Mouse (Mus musculus) adrenal gland, adult 2 months (tissue): ENCODE measurements at regions not wholly inside any gene's neighbourhood (a gene's known extent, or its start where the extent isn't known, plus 50 kb on each side); places are given as distances from the start of the nearest gene placed in this dataset.
A peak's percentile ranks its signal among the peaks of the same experiment; 100 is the strongest.

ENCODE experiments used
- DNase-seq: peaks from one replicate; pipeline ENCODE4 v3.0.0; 2021

DNA sequence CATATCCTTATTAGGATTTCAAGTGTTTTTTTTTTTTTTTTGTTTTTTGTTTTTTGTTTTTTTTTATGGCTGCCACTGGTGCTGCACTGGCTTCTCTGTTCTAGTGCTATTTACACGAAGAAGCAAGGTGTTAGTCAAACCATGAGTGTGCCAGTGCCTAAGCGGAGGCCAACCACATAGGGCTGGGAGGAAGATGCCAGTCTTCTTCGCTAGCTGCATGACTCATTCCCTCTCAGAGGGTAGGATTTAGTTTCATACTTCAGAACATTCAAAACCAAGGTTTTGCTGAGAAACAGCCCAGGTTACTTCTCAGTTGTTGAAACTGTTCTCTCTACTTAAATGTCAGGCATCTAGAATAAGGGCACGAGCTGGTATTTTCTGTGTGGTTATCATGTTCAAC is 72.6 kb downstream of the Icos start:
- DNase-seq, result peak; percentile 2

DNA sequence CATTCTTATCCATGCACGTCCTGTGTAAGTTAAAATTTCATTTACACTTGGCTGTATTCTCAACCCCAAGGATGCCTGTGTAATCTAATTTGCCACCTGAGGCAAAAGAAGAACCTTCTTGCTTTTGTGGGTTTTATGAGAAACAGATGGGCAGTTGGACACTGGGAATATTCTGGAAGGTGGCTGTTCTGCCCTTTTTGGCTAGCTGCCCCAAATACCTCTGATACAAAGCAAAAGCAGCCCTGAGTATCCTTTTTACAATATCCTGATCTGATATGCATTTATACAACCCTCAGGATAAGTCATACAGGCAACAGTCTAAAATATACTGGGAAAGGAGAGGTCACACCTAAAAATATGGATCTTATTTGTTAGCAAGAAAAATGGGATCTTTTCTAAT is 75.9 kb downstream of the Icos start:
- DNase-seq, result no peak

DNA sequence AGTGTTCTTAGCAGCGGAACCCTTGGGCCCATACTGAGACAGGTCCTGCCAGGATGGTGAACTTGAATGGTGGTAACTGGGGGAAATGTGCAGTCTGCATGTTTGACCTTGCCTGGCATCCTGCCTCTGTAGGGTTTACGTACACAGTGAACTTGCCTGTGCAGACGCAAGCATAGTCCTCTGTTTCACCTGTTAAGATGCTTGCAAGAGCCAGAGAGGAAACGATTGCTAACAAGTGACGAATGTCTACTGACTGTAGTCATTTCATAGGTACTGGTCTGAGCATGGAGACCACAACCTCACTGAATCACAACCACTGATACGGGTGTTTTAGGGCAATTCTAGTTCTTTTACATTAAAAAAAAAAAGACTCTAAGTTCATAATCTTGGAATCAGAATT is 76.7 kb downstream of the Icos start:
- no peak for DNase-seq

DNA sequence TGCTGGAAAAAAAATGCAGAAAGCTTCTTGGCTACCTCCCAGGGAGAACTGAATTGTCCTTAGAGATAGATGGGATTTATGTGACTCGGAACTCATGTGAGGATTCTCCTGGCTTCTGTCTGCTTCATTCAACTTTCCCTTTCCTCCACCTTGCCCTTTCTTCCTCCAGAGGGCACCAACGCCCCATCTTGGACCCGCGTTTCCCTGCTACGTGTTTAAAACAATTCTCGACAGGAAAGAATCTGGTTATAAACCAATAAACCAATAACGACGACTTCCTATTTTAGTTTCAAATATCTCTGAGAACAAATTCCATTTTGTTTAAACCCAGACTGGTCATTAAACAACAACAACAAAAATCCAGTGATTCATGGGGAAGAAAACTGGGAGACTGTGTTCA is 77.4 kb downstream of the Icos start:
- peak; percentile 56 for DNase-seq

DNA sequence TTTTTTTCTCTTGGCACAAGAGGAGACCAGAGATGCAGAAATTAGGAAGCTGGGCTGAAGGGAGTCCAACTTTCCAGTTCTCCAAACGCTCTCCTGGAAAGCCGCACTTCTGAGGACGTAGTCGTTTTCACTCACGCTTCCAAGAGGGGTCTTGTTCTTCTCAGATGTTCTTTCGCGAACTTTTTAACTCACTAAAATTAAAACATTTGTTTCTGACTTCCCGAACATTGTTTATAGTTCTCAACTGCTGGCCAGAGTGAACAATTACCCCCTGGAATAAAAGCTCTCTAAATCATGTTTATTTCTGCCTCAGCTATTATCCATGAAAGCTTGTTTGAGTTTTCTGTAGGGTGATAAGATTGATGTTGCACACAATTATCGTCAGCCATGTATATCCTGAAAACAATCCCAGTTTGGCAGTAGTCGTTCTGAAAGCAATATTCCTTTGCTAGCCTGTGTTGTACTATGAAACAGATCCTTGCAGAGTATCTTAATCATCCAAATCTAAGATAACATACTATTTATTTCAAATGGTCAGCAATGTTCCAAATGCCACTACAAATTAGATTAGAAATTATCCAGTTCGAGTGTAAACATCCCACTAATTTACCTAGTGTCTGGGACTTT is 82.3 kb downstream of the Icos start:
- no peak for DNase-seq

DNA sequence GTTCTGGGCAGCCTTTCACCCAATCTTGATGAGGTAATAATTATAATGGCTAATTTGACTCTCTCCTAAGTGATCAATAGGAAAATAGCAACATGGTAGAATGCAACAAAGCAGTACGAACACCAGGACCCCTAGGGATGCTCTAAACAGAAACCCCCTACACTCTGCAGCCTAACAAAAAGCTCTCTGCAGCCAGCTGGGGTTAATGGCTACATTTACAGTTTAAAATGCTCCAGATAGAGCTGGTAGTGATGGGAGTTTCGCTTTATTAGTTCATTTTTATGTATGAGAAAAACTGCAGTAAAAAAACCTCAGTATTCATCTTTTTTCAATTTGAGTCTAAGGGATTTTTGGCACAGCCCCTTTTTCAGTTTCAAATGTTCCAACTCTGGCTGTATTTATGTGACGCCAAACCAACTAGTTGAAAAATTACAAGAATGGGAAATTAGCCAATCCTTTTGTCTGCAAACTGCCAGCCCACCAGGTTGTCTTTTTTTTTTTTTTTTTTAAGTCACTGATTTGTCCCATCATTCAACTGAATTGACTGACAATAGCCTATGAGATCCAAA is 84.2 kb downstream of the Icos start:
- no peak for DNase-seq

DNA sequence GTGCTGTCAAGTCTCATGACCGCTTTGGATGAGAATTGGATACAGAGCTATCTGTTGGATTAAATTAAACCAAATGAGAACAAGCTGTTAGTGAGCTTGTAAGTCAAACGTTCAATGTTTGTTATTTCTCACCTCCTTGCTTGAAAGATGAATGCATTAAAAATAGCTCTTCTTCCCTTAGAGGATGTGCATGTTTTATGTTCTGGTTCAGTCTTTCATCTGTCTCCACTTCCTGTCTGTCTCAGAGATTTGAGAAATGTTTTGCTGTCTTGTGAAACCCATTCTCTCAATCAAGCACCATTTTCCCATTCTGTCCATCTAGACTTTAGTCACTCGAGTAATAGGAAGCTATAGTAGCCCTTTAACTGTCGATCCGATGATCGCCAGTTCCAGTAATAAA is 90.4 kb downstream of the Icos start:
- no peak for DNase-seq

DNA sequence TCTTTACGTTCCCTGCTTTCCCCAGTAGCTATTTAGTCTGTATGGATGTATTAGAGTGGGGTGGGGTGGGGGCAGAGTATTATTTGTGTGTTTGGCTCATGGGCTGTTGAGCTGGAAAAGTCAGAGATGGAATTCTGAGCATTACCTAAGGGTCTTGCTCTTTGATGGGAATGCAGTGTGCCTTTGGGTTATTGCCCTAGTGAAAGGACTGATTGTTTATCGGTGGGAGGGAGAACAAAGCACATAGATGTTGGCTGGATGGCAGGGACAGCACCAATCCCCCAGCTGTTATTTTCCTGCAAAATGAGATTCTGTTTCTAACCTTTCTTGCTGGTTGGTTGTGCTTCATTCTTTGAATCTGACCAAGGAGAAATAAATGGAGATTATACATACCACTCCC is 96.4 kb downstream of the Icos start:
- DNase-seq, result no peak

DNA sequence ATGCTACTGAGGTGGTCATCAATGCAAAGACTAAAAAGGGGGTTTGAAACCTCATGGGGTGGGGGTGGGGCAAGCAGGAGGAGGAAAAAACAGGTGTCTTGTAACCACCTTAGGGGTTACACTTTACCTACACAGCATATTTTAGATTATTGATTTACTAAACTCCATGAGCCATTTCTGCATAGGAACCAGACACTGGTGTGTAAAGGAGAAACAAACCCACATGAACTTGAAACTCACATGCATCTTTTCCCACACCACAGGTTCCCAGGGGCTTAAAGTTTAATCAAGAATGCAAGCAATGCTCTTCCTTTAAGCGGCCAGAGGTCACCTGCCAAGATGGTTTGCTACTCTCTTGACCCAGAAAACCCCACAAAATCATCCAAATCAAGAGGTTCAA is 97.6 kb downstream of the Icos start:
- DNase-seq, result no peak

DNA sequence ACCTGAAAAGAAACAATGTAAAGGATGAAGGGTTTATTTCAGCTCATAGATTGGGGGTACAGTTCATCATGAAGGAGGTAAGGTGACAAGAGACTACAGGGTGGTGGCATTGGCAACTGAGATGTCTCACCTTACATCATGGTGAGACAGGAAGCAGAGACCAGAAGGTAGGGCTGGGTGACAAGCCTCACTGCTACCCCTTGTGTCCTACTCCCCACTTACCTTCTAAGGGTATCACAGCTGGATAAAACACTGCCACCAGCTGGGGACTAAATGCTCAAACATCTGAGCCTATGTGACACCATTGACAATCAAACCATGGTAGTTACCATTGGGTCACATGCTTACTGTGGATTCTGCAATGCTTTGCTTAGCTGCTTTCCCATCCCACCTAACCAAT is 107.0 kb downstream of the Icos start:
- no peak for DNase-seq

DNA sequence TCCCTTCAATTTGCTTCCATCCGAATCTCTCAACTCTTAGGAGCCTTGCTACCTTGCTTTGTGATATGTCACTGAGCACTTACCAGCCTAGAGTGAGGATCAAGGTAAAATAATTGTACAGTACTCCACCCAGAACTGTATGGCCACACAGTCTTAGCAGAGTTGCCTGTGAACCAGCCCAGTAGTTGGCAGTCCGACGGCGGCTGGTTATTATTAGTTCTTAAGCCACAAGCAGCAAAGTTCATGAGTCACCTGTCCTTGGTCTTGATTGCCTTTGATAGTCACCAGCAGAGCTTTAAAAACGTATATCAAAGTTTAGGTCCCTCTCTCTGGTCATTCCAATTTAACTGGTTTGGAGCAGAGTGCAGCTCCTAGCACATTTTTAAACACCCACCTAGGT is 109.1 kb downstream of the Icos start:
- DNase-seq, result peak; percentile 67

DNA sequence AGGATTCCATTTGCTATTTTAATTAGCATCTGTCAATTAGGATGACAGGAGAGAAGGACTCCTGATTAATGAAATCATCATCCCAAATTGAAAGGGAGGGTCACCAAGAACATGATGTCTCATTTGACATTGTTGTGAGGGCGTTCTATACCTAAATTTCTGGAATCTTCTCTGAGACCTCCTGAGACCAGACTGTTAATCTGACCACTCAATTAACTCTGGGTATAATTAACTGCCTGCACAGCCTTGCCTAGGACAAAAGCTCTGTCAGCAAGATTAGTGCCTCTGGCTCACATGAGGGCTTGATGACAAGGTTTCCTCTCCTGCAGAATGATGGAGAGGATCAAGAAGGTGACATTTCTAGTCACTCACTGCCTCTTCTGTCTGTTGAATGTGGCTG is 113.1 kb downstream of the Icos start:
- DNase-seq, result no peak

DNA sequence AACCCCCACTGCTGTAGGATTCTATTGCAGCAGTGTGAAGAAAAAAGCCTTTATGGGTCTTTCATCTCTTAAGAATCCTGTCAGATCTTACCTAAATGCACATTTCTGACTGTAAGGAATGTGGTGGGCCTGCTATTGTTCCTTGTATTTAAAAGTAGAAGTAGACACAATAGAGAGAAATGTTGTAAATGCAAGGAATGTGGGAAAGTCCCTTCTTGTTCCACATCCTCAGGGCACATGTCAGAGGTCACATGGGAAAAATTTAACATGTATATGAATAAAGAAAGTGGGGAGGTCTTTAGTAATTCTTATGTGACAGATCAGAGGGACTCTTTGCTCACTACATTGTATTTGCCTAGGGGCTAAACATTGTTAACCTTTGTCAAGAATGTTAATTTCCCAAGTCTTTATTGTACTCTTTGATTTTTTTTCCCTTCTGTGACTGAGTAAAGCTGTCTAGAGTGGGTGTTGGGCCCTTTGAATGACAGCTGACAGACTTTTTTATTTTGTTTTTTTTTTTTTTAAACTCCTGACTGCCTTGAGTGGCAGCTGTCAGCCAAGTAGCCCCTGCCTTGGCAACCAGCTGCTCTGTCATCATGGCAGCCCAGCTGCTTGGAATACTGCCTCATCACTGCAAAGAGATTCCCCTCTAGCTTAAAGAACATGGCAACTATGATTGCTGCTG is 117.9 kb downstream of the Icos start:
- no peak for DNase-seq

DNA sequence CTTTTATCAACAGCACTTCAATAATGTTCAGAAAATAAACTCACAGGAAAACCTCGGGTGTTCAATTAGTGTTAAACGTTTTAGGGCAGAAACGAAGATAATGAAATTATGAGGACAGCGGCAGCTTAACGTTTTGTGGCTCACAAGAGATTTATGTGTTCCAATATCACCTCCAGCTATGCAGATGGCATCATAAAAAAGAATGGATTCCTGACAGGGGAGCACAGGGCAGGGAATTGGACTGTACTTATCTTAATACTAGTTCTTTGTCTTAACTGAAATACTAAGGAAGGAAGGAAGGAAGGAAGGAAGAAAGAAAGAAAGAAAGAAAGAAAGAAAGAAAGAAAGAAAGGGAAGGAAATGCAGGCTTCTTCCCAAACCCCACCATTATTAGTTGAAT is 121.6 kb downstream of the Icos start:
- no peak for DNase-seq

DNA sequence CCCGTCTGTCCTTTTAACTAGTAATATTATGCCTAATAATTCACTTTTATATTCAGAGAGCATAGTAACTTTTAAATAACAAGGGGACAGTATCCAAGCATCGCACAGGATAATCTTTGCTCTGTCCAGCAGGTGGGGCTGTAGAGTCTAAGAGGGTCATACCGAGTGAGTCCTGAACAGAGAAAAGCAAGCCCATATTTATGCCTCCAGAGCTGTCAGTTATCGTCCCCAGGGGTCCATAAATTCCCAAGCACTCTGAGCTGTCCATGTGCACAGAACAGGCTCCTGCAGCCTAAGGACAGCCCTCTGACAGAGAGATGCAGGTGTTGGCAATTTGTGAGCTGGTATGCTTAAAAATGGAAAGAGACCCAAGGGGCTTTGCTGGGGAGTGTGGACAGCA is 124.0 kb downstream of the Icos start:
- peak; percentile 34 for DNase-seq

DNA sequence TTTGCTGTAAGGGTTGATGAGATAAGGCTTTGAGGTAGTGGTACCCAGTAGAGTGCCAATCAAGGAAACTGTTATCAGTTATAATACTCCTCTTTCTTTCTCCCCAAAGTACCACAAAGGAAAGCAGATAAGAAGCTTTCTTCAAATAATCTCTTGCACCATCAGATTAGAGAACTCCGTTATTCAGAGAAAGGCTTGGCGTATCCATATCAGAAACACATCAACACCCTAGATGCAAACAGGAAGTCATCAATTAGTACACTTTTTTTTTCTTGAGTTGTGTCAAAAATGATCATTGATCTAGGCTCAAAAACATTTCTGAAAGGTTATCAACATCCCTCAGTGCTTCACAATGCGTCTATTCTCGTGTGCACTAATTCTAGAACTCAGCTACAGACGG is 124.6 kb downstream of the Icos start:
- DNase-seq, result no peak

DNA sequence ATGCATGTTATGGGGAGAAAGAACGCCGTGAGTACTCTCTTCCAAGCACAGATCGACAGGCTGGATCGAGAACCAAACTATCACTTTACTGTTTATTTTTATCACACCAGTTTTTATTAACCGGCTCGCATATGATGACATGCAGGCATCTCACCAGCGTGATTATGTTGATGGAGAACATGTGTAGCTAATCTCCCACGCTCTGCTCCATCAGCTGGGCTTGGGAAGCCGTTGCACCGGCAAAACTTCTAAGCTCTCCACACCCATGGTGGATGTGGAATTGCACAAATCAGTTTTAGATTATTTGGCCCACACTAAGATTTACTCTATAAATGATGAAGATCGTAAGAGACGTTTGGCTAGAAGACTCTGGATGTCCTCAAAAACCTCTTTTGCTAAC is 125.9 kb downstream of the Icos start:
- DNase-seq, result no peak

DNA sequence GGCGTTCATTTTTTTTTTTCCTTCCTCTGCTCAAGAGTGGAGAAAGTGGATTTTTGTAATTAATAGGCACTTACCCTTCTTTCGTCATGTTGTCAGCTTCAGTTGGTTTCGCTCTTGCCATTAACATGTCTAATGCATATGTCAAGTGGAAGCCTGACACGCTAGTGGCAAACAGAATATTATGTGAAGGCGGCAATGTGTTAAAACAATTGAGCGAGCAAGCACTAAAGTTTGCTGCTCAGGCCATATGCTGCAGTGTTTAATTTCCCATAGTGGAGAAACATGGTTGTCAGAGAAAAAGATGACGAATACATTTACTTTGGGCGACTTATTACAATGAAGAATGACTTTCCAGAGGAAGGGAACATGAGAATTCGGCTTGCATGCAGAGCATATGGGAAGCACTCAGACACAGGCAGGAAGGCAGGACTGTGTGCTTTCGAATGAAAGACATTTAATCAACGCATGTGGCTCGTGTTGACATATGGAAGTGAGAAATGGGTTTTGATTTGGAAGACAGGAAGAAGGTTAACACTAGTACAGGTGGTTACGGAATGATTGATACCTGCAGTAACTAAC is 134.1 kb downstream of the Icos start:
- no peak for DNase-seq

DNA sequence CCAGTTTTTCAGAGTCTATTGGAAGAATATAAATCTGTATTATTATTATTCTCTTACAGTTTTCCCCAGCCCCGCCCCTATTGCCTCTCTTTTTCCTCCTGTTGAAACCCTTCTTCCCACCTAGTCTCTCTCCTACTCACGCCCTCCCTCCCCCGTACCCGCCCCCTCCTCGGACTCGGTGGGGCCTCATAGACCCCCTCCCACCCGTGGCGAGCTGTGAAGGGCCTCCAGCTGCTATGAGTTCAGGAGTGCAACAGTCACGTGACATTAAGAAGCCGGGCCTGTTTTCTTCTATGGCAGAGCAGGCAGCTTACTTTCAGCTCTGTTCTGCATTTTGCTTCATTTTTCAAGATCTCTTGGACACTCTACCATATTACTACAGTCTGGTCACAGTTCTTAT is 139.8 kb downstream of the Icos start:
- no peak for DNase-seq

DNA sequence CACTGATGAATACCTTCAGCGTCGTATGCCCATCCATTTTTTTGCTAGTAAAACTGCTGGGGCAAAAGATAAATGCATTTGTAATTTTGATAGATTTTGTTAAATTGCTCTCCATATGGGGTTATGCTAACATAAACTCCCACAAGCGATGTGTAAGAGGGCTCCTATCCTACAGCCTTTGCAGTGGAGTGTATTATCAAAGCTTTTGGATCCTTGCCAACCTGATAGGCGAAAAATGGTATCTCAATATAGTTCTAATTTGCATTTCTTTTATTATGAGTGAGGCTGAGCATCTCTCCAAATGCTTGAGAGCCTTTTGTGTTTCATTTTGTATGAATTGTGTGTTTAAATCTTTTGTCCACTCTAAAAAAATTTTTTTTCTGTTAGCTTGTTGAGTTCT is 140.3 kb downstream of the Icos start:
- no peak for DNase-seq

DNA sequence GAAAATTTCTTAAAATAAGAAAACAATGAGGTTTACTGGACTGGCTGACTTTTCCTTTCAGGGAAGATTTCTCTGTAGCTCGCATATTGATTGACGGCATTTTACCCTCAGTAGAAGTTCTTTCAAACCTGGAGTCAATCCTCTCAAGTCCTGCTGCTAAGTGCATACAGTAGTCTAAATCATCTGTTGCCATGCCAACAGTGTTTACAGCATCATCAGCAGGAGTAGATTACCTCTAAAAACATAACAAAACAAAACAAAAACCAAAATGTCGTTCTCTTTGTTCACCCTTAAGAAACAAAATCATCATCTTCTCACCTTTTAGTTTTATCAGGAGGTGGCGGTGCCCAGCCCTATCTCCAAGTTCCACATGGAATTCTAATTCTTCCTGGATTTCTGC is 143.8 kb downstream of the Icos start:
- no peak for DNase-seq

DNA sequence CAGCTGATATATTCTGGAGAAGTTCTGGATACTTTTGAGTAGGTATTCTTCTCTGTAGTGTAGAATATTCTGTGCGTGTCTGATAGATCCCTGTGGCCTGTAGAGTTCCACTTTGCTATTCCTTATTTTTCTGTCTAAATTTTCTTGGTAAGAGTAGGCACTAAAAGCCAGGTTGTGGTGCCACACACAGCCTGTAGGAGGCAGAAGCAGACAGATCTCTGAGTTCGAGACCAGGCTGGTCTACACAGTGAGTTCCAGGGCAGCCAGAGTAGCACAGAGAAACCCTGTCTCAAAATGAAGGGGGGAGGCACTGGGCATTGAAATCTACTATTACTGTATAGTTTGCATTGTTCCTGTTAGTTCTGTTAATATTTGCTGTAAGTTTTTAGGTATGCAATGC is 147.4 kb downstream of the Icos start:
- DNase-seq, result no peak

DNA sequence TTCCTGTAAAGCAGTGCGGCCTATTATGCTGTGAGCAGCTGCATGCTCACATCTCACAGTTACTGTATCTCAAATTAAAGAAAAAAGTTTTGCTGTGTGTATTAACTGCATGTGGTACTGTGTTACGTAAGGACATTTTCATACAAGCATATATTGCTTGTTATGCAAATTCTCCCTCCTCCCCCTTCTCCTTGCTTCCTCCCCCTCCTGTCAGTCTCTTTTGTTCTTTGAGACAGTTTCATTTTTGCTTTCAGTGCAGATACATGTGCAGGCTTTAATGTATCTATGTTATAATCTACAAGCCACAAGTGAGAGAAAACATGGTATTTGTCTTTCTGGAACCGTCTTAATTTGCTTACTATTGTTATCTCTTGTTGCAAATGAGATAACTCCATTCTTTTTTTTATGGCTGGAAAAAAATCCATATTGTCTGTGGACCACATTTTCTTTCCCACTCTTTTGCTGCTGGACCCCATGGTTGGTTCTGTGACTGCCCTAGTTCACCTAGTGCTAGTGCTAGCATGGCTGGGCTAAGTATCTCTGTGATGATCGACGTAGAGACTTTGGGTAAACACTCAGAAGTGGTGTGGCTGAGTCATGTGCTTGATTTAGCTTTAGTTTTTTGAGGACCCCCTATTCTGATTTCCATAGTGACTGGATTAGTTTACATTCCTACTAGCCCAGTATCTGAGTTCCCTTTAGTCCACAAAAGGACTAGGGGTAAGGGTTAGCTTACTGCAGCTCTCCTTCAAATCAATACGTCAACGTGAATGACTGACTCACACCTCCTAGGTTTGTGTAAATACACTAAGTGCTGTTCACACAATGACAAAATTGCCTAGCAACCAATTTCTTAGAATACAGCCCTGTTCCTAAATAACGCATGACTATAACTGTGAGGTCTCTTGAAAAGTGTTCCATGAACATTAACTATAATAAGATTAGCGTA is 158.1 kb downstream of the Icos start:
- DNase-seq, result no peak
